Mouse (Mus musculus) yolk sac, embryonic 10.5 days (tissue): ENCODE measurements around the gene Olfr1279.
"Not testable (repeated sequence)": the region's sequence is repeated elsewhere in the genome, so short reads cannot be mapped to it uniquely, and the experiment has no call there.

Experiments
- DNase-seq: peaks from one replicate; pipeline ENCODE4 v3.0.0-alpha.2; 2017; ENCODE audit warnings: low spot score

Gene Olfr1279

DNA sequence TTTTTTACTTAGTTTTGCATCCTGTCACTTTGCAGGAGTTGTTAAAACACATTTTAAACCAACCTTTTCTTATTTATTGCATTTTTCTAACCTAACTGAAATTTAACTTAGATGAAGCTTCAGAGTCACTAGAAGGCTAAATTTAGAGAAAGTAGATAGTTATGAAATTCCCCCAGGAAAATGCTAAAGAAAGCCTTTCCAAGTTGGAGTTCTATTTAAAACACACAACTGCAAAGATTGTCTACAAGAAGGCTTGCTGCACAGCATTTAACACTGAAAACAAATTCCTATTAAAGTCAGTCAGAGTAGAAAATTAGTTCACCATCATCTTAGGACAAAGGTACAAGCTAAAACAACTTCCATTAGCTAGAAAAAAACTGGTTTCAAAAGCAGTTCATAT is at the start of gene Olfr1279:
TSS of gene Olfr1279 (plus strand) at position 262 of the 400 bp plus-strand sequence.
- no peak for DNase-seq

DNA sequence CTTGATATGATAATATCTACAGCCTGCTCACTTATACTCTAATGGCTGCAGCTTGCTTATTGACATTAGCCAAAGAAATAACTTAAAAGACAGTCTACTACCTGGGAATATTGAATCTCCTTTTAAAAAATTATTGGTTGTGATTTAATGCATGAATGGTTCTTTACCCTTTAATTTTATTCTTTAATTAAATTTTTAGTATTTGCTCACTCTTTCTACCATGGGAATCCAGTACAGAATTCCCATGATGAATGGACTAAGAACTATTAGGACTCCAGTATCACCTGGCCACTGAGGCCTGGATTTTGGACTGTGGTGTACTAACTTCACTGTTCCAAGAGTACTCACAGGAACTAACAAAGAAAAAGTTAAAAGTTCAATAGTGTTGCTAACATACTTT is 46.2 kb upstream of the Olfr1279 start, which contains the start of gene Olfr1276:
TSS of gene Olfr1276 (plus strand) at position 301 of the 400 bp plus-strand sequence.
- DNase-seq = no peak

- no peak for DNase-seq
These were observed 26.4 kb upstream of the Olfr1279 start, which contains the start of gene Olfr1277 for GRCm38 (mm10) chr2:111274006-111274405. Gene Olfr1277, minus strand, starts transcription at chr2:111274106.

DNA sequence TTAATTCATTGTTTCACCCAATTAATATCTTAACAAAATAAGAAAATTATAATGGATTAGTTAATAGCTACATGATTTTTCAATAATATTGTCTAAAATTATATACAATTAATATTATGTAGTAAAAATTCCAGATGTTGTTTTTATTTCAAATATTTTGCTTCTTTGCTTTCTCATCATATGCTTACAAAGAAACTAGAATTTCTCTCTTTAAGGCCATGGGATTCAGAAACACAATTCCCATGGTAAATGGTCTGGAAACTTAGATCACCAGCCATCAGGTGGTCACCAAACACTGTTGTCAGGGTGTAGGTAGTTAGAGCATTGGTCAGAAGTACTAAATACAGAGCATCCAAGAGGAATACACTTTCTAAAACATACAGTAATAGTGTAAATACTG is 10.6 kb upstream of the Olfr1279 start, which contains the start of gene Olfr1278:
TSS of gene Olfr1278 (plus strand) at position 301 of the 400 bp plus-strand sequence.
- no peak for DNase-seq

DNA sequence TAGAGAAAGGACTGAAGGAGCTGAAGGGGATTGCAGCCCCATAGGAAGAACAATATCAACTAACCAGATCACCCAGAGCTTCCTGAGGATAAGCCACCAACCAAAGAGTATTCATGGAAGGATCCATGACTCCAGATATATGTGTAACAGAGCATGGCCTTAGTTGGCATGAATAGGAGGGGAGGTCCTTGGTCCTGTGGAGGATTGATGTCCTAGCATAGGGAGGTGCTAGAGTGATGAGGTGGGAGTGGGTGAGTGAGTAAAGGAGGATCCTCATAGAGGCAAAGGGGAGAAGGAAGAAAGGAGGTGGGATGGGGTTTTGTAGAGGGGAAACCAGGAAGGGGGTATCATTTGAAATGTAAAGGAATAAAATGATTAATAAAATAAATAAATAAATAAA is 1.9 kb upstream of the Olfr1279 start:
- DNase-seq = no peak

DNA sequence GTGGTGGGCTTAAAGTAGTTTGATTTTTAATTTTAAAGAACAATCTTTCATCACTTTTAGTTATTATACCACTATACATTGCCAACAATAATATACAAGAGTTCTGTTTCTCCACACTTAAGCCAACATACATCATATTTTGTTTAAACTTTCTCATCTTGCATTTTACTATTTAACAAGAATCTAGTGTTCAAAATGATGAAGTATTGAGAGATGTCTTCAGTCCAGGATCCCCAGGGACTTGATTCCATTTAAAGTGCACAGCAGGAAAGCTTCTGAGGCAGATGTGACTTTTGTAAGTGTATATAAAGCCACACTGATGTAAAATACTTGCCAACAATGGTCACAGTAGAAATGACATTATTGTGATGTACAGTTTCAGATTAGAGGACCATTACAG is 13.3 kb downstream of the Olfr1279 start, which contains the start of gene Olfr1280:
TSS of gene Olfr1280 (plus strand) at position 301 of the 400 bp plus-strand sequence.
- no peak for DNase-seq

GRCm38 (mm10) chr2:111326220-111326619 is 25.8 kb downstream of the Olfr1279 start, which contains the start of gene Olfr1281:
Gene Olfr1281, plus strand, starts transcription at chr2:111326520.
- DNase-seq = no peak

GRCm38 (mm10) chr2:111333721-111334120 is 33.3 kb downstream of the Olfr1279 start:
- not testable (repeated sequence) for DNase-seq

- DNase-seq = no peak
These were observed 35.5 kb downstream of the Olfr1279 start, which contains the start of gene Olfr1282 for GRCm38 (mm10) chr2:111335976-111336375. Gene Olfr1282, minus strand, starts transcription at chr2:111336076.
